Mouse (Mus musculus): ENCODE results near the gene Bhlhb9. TPM values are rescaled to one million over a fixed set of nuclear protein-coding genes. Genes with fewer than 3 reads are reported as not detected.
"Not testable (repeated sequence)": the region's sequence is repeated elsewhere in the genome, so short reads cannot be mapped to it uniquely, and the experiment has no call there.

Gene Bhlhb9
- polyA plus RNA-seq, 1 experiment from 2014 or later: 110 TPM

DNA sequence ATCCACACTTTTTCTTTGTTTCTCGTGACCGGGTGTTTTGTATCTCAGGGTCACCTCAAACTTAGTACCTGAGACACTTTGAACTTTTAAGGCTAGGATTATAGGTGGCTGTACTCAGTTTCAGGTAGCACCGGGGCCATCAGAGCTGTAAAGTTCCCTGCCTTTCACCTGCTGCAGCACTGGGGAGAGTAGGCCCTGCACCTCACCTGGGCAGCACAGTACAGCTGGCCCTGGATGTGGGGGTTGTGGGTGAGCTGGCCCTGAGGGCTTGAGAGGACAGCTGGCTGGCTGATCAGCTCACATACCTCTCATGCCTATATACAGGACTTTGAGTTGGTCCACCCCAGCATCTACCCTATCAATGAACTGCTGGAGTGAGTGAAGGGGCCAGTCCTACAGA is 6.8 kb downstream of the Bhlhb9 start:
- H3K27ac ChIP-seq (ENCODE audit: low read length): no peak overlapping the region
- H3K4me1 ChIP-seq (replicated peaks; ENCODE audit: control insufficient read depth, insufficient read depth, low read length): no peaks in the 10 kb centered on the region
- WGBS: 93% methylated on average over 3 of the region's 3 CpGs
- H3K27me3 ChIP-seq (replicated peaks; ENCODE audit: control insufficient read depth, insufficient read depth, low read length): no peaks in the 10 kb centered on the region
- H3K9ac ChIP-seq (replicated peaks; ENCODE audit: low read depth, low read length): no peak overlapping the region
- no peak for ATAC-seq
- H3K36me3 ChIP-seq (ENCODE audit: control insufficient read depth, insufficient read depth): no peaks in the 10 kb centered on the region
- H3K4me3 ChIP-seq (replicated peaks; ENCODE audit: low read length): no peak overlapping the region
- H3K4me2 ChIP-seq (ENCODE audit: low read length): no peak overlapping the region
- no peaks in the 10 kb centered on the region for H3K9me3 ChIP-seq (ENCODE audit: control insufficient read depth, low read length)

DNA sequence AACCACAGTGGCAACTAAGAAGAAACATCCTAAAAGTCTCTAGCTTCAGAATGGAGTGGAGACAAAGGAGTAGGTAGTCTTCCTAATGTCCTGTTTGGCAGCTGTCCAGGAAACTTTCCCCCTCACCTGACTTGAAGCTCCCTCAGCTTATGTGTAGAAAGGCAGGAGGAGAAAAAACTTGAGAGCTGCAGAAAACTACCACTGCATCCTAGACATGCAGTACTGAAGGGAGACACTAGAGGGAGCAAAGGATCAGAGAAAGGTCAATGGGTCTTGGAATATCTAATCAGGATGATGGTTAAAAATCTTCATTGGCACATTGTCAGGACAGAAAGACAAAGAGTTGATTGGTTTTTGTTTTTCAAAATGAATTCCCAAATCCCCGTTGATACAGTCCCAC is 8.4 kb downstream of the Bhlhb9 start:
- peak; percentile 12; the same call in 1 of the 2 replicates for ATAC-seq
- WGBS: 19% methylated on average over 1 of the region's 1 CpGs

DNA sequence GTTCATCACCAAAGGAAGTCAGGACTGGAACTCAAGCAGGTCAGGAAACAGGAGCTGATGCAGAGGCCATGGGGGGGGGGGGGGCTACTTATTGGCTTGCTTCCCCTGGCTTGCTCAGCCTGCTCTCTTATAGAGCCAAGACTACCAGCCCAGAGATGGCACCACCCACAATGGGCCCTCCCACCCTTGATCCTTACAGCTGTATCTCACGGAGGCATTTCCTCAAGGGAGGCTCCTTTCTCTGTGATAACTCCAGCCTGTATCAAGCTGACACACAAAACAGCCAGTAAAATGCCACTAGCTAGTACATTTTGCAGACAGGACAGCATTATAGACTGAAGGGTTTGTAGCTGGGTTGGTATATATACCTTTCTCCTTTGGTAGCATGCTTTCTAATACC is 38.5 kb downstream of the Bhlhb9 start:
- not testable (repeated sequence) for ATAC-seq; H3K27me3 ChIP-seq (replicated peaks; ENCODE audit: control insufficient read depth, insufficient read depth, low read length); H3K4me3 ChIP-seq (replicated peaks; ENCODE audit: low read length); H3K9me3 ChIP-seq (ENCODE audit: control insufficient read depth, low read length); H3K4me2 ChIP-seq (ENCODE audit: low read length); H3K4me1 ChIP-seq (replicated peaks; ENCODE audit: control insufficient read depth, insufficient read depth, low read length); H3K36me3 ChIP-seq (ENCODE audit: control insufficient read depth, insufficient read depth); H3K27ac ChIP-seq (ENCODE audit: low read length); H3K9ac ChIP-seq (replicated peaks; ENCODE audit: low read depth, low read length)
- 44% methylated on average over 1 of the region's 1 CpGs for WGBS

More for the DNA sequence above, 8.4 kb downstream of the Bhlhb9 start:
- Histone ChIP-seq H3K36me3 (ENCODE audit: control insufficient read depth, insufficient read depth) (no peaks in the 10 kb centered on the region), H3K4me3 (replicated peaks; ENCODE audit: low read length) (no peak overlapping the region), H3K27ac (ENCODE audit: low read length) (no peak overlapping the region), H3K4me1 (replicated peaks; ENCODE audit: control insufficient read depth, insufficient read depth, low read length) (no peaks in the 10 kb centered on the region), H3K4me2 (ENCODE audit: low read length) (no peak overlapping the region), H3K27me3 (replicated peaks; ENCODE audit: control insufficient read depth, insufficient read depth, low read length) (no peaks in the 10 kb centered on the region), H3K9me3 (ENCODE audit: control insufficient read depth, low read length) (no peaks in the 10 kb centered on the region), H3K9ac (replicated peaks; ENCODE audit: low read depth, low read length) (no peak overlapping the region)

DNA sequence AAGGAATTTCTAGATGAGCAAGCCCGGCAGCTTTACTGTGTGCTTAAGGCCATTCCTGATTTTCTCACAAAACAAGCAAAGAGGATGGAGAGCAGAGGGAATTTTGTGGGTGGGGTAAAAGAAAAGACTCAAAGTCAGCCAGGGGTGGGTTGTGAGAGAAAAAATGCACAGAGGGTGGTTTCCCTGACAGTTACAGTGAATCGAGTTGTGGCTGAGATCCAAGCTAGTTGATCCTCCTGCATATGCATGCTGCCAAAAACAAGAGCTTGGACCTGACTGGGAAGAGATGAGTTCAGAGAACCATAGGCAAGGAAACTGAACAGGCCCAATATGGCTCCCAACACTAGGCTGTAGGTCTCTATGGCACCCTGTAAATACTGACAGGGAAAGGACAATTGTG is 40.5 kb downstream of the Bhlhb9 start:
- Histone ChIP-seq H3K27ac (ENCODE audit: low read length) (no peak overlapping the region), H3K9me3 (ENCODE audit: control insufficient read depth, low read length) (no peaks in the 10 kb centered on the region), H3K9ac (replicated peaks; ENCODE audit: low read depth, low read length) (no peak overlapping the region), H3K4me3 (replicated peaks; ENCODE audit: low read length) (no peak overlapping the region), H3K27me3 (replicated peaks; ENCODE audit: control insufficient read depth, insufficient read depth, low read length) (no peaks in the 10 kb centered on the region), H3K36me3 (ENCODE audit: control insufficient read depth, insufficient read depth) (0 out of 2 replicates have a peak, but pooled peaks cover 3% of the 10 kb centered on the region), H3K4me1 (replicated peaks; ENCODE audit: control insufficient read depth, insufficient read depth, low read length) (no peaks in the 10 kb centered on the region), H3K4me2 (ENCODE audit: low read length) (no peak overlapping the region)
- 62% methylated on average over 2 of the region's 2 CpGs for WGBS
- ATAC-seq: no peak

DNA sequence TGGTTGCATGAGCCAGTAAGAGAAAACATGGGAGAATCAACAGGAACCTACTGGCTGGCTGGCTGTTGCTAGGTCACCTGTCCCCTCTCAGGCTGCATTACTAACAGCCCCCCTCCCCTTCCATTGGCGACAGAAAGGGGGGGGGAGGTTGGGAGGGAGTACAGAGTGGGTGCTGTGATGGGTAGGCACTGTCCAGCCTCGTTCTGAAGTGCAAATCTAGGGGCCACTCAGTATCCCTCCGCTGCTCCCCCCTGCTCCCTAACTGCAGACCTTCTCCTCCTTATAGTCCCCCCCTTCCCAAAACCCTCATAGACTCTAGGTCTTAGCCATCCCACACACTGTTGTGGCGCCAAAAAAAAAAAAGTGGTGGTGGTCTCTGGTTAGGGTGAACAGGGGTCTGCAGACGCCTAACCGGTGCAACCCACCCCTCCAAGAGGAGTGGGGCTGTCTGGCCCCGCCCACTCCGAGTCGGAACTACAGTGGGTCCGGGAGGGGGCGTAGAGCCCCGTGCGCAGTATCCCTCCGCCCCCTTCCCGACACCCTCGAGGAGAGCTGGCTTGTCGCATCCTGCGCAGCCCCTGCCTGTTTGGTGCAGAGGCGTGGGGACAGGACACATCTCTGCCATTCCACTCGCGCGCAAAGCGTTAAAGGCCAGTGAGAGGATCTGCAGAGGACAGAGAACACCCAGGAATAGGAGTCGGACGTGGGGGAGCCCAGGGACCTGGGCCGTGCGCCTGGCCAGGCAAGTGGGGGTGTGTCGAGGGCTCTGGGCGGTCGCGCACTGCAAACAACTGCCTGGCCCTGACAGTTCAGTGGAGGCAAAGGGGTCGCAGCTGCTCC is 41.3 kb downstream of the Bhlhb9 start, which contains the start of gene Gprasp2:
Gene Gprasp2 (plus strand): TSS at position 514 of the 840 bp plus-strand sequence.
- peak within 1 kb of the TSS; percentile 61 for H3K4me2 ChIP-seq (ENCODE audit: low read length)
- H3K9ac ChIP-seq (replicated peaks; ENCODE audit: low read depth, low read length): peak within 1 kb of the TSS; percentile 62
- ATAC-seq: peak; percentile 91
- H3K4me3 ChIP-seq (replicated peaks; ENCODE audit: low read length): peak within 1 kb of the TSS; percentile 59
- H3K27ac ChIP-seq (ENCODE audit: low read length): peak within 1 kb of the TSS; percentile 33; the same call in 1 of the 2 replicates
- H3K9me3 ChIP-seq (ENCODE audit: control insufficient read depth, low read length); H3K36me3 ChIP-seq (ENCODE audit: control insufficient read depth, insufficient read depth); H3K27me3 ChIP-seq (replicated peaks; ENCODE audit: control insufficient read depth, insufficient read depth, low read length); H3K4me1 ChIP-seq (replicated peaks; ENCODE audit: control insufficient read depth, insufficient read depth, low read length): not testable (repeated sequence)
- WGBS: 29% methylated on average over 20 of the region's 32 CpGs

DNA sequence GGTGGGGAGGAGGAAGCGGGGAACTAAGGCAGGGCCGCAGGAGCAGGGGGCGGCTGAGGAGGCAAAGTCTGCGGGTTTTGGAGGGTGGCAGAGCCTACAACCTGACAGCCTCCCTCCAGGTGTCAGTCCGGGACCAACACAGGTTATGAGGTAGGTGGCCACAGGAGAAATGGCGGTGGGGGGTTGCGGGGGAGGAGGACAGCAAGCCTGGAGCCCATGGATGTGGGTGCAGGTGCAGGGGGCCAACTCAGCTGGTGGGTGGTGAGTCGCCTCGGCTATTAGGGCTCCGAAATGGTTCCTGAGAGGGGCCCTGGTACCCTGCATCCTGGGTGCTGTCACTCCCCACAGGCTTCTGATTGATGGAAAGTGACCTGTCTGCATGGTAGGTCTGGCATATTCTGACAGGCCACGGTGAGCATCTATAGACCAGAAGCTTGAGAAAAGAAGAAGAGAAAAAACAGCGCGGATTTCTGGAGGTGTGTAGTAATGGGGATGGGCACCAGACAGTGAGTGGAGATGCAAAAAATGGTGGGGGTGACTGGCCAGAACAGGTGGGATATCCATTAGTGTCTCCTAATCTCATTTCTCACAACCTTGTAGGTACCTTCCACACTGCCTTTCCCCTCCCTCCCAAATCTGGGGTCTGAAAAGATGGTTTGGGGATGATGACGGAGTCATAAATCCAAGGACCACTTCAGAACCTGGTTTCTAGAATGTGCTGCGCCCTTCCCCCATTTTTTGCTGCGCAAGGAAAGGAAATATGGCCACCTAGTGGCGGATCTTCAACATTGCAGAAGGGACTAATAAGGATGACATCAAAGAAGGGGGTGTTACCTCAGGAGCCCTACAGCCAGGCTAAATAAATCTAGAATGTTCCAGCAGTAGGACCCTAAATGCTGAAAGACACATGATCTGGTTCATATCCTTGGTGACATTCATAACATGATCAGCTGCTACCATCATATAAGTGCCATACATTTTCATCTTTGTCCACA is 42.3 kb downstream of the Bhlhb9 start:
- peak; percentile 21 for ATAC-seq
- not testable (repeated sequence) for H3K27me3 ChIP-seq (replicated peaks; ENCODE audit: control insufficient read depth, insufficient read depth, low read length); H3K36me3 ChIP-seq (ENCODE audit: control insufficient read depth, insufficient read depth); H3K4me1 ChIP-seq (replicated peaks; ENCODE audit: control insufficient read depth, insufficient read depth, low read length); H3K9me3 ChIP-seq (ENCODE audit: control insufficient read depth, low read length)
- H3K4me3 ChIP-seq (replicated peaks; ENCODE audit: low read length): peak overlapping the region; percentile 59
- H3K4me2 ChIP-seq (ENCODE audit: low read length): peak overlapping the region; percentile 61
- WGBS: 23% methylated on average over 14 of the region's 17 CpGs
- peak overlapping the region; percentile 62 for H3K9ac ChIP-seq (replicated peaks; ENCODE audit: low read depth, low read length)
- H3K27ac ChIP-seq (ENCODE audit: low read length): peak overlapping the region; percentile 33; the same call in 1 of the 2 replicates

DNA sequence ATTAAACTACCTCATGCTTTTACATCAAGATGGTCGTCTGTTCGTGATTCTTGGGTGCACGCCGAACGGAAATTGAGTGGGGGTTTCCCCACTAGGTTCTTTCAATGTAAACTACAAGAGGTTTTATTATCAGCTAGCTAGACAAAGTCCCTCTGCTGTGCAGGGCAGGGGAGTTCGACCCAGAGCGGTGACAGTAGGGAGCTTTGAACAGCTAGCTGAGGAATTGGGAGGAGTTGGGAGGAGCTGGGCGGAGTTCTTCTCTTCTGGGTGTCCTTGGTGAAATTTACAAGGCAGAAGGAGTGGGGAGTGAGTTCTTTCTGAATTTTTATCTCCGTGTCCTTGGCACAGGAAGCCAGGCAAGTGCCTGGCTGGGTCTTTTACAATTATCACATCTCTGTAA is 69.4 kb downstream of the Bhlhb9 start:
- WGBS: 82% methylated on average over 9 of the region's 9 CpGs
- not testable (repeated sequence) for H3K9me3 ChIP-seq (ENCODE audit: control insufficient read depth, low read length); H3K27me3 ChIP-seq (replicated peaks; ENCODE audit: control insufficient read depth, insufficient read depth, low read length); H3K4me1 ChIP-seq (replicated peaks; ENCODE audit: control insufficient read depth, insufficient read depth, low read length); H3K27ac ChIP-seq (ENCODE audit: low read length); H3K9ac ChIP-seq (replicated peaks; ENCODE audit: low read depth, low read length); H3K4me2 ChIP-seq (ENCODE audit: low read length); H3K4me3 ChIP-seq (replicated peaks; ENCODE audit: low read length); H3K36me3 ChIP-seq (ENCODE audit: control insufficient read depth, insufficient read depth); ATAC-seq

DNA sequence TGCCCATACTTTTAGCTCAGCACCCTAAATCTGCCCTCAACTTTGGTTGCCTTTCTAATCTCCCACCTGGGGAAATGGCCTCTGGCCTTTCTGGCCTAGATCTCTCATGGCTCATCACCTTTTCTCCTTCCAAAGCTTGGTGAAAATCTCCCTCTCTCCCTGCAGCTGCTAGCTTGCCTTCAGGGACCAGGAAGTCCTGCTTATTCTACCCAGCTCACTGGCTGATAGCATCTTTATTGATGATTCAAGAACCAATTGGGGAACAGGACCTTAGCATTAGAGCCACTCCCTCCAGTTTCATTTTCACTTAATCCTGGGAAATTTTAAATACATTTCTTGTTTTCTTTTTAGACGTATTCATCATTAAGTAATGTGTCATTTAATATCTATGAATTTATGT is 79.3 kb downstream of the Bhlhb9 start:
- 87% methylated on average over 1 of the region's 1 CpGs for WGBS

DNA sequence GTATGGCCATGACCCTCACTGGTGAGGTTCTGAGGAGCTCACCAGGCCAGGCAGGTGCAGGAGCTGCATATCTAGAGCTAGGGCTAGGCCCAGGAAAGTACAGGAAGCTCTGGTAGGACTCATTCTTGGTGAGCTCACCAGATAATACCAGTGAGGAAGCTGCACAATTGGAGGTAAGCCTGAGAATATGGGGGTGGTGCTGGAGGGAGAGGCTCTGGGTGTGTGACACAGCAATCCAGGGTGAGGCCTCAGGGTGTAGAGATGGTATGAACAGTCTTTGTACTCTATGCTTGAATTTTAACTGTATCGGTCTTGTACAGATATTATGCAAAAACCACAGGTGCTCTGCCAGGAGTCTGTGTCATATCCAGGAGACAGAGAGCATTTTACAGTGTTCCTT is 82.2 kb downstream of the Bhlhb9 start:
- no peak for ATAC-seq
- 95% methylated on average over 1 of the region's 1 CpGs for WGBS
- Histone ChIP-seq H3K9me3 (ENCODE audit: control insufficient read depth, low read length) (no peaks in the 10 kb centered on the region), H3K4me1 (replicated peaks; ENCODE audit: control insufficient read depth, insufficient read depth, low read length) (no peaks in the 10 kb centered on the region), H3K4me3 (replicated peaks; ENCODE audit: low read length) (no peak overlapping the region), H3K4me2 (ENCODE audit: low read length) (no peak overlapping the region), H3K27ac (ENCODE audit: low read length) (no peak overlapping the region), H3K9ac (replicated peaks; ENCODE audit: low read depth, low read length) (no peak overlapping the region), H3K27me3 (replicated peaks; ENCODE audit: control insufficient read depth, insufficient read depth, low read length) (no peaks in the 10 kb centered on the region), H3K36me3 (ENCODE audit: control insufficient read depth, insufficient read depth) (no peaks in the 10 kb centered on the region)

More for the DNA sequence above, 79.3 kb downstream of the Bhlhb9 start:
- ATAC-seq: no peak
- Histone ChIP-seq H3K9ac (replicated peaks; ENCODE audit: low read depth, low read length) (no peak overlapping the region), H3K27me3 (replicated peaks; ENCODE audit: control insufficient read depth, insufficient read depth, low read length) (no peaks in the 10 kb centered on the region; the same call in 1 of the 2 replicates), H3K27ac (ENCODE audit: low read length) (no peak overlapping the region), H3K4me3 (replicated peaks; ENCODE audit: low read length) (no peak overlapping the region), H3K9me3 (ENCODE audit: control insufficient read depth, low read length) (no peaks in the 10 kb centered on the region), H3K36me3 (ENCODE audit: control insufficient read depth, insufficient read depth) (no peaks in the 10 kb centered on the region), H3K4me2 (ENCODE audit: low read length) (no peak overlapping the region), H3K4me1 (replicated peaks; ENCODE audit: control insufficient read depth, insufficient read depth, low read length) (no peaks in the 10 kb centered on the region)
